Mouse (Mus musculus) neural tube, embryonic 12.5 days (tissue): Measurements from ENCODE around the gene Usp10. TPM values are rescaled to one million over a fixed set of nuclear protein-coding genes. Genes with fewer than 3 reads are reported as not detected.

Experiments used
- ATAC-seq: fragments of 200-750 bp; cut with Nextera tagmentation; 2 replicates; pipeline ENCODE4 v1.8.0; 2017; ENCODE audit warnings: low read depth, mild to moderate bottlenecking, moderate TSS enrichment, moderate library complexity; ENCODE audit not compliant: low FRiP score
- H3K27ac ChIP-seq: fragments of 300-500 bp; sonication (generic); 2 replicates; pipeline ENCODE4 v1.5.1; 2016
- H3K27me3 ChIP-seq: fragments of 300-500 bp; sonication (generic); replicated peaks from 2 replicates; pipeline ENCODE4 v1.6.1; 2016; ENCODE audit warnings: mild to moderate bottlenecking
- H3K36me3 ChIP-seq: fragments of 300-500 bp; sonication (generic); 2 replicates; pipeline ENCODE4 v1.6.1; 2016; ENCODE audit warnings: mild to moderate bottlenecking
- H3K4me1 ChIP-seq: fragments of 300-500 bp; sonication (generic); 2 replicates; pipeline ENCODE4 v1.6.1; 2016
- H3K4me2 ChIP-seq: fragments of 300-500 bp; sonication (generic); replicated peaks from 2 replicates; pipeline ENCODE4 v1.6.1; 2016; ENCODE audit warnings: mild to moderate bottlenecking
- H3K4me3 ChIP-seq: fragments of 300-500 bp; sonication (generic); 2 replicates; pipeline ENCODE4 v1.5.1; 2016
- H3K9ac ChIP-seq: fragments of 300-500 bp; sonication (generic); 2 replicates; pipeline ENCODE4 v1.6.1; 2016; ENCODE audit warnings: mild to moderate bottlenecking
- H3K9me3 ChIP-seq: fragments of 300-500 bp; sonication (generic); 2 replicates; pipeline ENCODE4 v1.6.1; 2016; ENCODE audit warnings: mild to moderate bottlenecking
- WGBS: fragments of 180-500 bp; shearing (Covaris S2); methylation state at CpG from one replicate; pipeline ENCODE4 v1.1.7; 2016; 5-methylcytosine and 5-hydroxymethylcytosine counted together
- polyA plus RNA-seq: library from polyadenylated mRNA; unstranded; fragments of >200 nt; fragmentation: Nextera tagmentation; extraction: Ambion mirVana; gene quantifications from 2 replicates; pipeline ENCODE4 v1.2.1, GENCODE M21; 2016

Gene Usp10
- polyA plus RNA-seq, 1 experiment from 2014 or later = 142 TPM

DNA sequence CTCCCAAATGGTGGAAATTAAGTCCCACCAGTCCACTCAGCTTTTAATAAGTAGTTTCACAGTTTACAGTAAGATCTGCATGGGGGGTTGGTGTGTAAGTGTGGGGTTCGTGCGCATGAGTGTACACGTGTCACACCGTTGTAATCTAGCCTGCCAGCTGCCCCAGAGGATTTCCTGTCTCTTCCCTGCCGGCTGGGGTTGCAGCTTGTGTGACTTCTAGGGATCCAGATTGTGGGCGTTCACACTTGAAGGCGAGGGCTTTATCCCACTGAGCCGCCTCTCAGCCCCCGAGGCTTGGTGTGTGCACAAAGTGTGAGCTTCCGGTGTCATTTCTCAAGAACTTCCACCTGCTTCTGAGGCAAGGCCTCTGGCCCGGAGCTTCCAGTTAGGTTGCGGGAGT lies 62.4 kb downstream of the Usp10 start:
- H3K9me3 ChIP-seq = peaks cover 1% of the 10 kb centered on the region; the same call in 1 of the 2 replicates
- H3K27ac ChIP-seq = no peak overlapping the region
- H3K9ac ChIP-seq = no peak overlapping the region
- WGBS = 73% methylated on average over 12 of the region's 12 CpGs
- no peaks in the 10 kb centered on the region for H3K4me1 ChIP-seq
- H3K36me3 ChIP-seq = no peaks in the 10 kb centered on the region
- no peaks in the 10 kb centered on the region for H3K27me3 ChIP-seq
- no peak overlapping the region for H3K4me3 ChIP-seq
- no peak overlapping the region for H3K4me2 ChIP-seq
- ATAC-seq = no peak

GRCm38 (mm10) chr8:119978770-119979381 lies 68.7 kb downstream of the Usp10 start:
- Histone ChIP-seq H3K4me2 (no peak overlapping the region), H3K27ac (no peak overlapping the region), H3K36me3 (no peaks in the 10 kb centered on the region), H3K4me3 (no peak overlapping the region), H3K9ac (no peak overlapping the region), H3K4me1 (no peaks in the 10 kb centered on the region), H3K27me3 (no peaks in the 10 kb centered on the region), H3K9me3 (no peaks in the 10 kb centered on the region)
- whole genome bisulfite sequencing = 67% methylated on average over 11 of the region's 11 CpGs
- no peak for ATAC-seq

GRCm38 (mm10) chr8:119981253-119981652 lies 71.1 kb downstream of the Usp10 start:
- Histone ChIP-seq H3K36me3 (no peaks in the 10 kb centered on the region), H3K9me3 (no peaks in the 10 kb centered on the region), H3K4me2 (no peak overlapping the region), H3K27ac (no peak overlapping the region), H3K4me1 (no peaks in the 10 kb centered on the region), H3K27me3 (no peaks in the 10 kb centered on the region), H3K4me3 (no peak overlapping the region), H3K9ac (no peak overlapping the region)
- WGBS = 82% methylated on average over 4 of the region's 4 CpGs
- no peak for ATAC-seq

- no peak for ATAC-seq
- no peaks in the 10 kb centered on the region for H3K9me3 ChIP-seq
- H3K27me3 ChIP-seq = no peaks in the 10 kb centered on the region
- H3K9ac ChIP-seq = no peak overlapping the region
- H3K27ac ChIP-seq = no peak overlapping the region
- no peaks in the 10 kb centered on the region for H3K4me1 ChIP-seq
- H3K36me3 ChIP-seq = no peaks in the 10 kb centered on the region
- no peak overlapping the region for H3K4me2 ChIP-seq
- H3K4me3 ChIP-seq = no peak overlapping the region
These were observed 73.9 kb downstream of the Usp10 start for GRCm38 (mm10) chr8:119984085-119984484.

DNA sequence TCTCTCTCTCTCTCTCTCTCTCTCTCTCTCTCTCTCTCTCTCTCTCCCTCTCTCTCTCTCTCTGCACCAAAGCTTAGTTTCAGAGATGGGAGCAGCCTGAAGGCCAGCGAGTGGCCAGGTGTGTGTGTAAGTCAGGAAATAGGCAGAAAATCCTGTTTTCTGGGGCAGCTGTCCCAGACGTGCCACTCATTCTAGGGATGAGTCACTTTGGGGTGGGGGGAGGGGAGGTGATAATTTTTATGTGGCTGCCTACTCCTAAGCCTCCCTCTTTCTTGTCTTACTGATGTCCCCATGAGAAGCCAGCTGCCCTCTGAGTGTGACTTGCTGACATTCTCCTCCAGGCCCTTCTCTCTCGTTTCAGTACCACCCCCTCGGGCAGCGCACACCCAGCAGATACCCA lies 76.0 kb downstream of the Usp10 start:
- Histone ChIP-seq H3K36me3 (no peaks in the 10 kb centered on the region), H3K4me3 (no peak overlapping the region), H3K27ac (no peak overlapping the region), H3K9ac (no peak overlapping the region), H3K4me2 (no peak overlapping the region), H3K4me1 (no peaks in the 10 kb centered on the region), H3K27me3 (peaks cover 6% of the 10 kb centered on the region), H3K9me3 (no peaks in the 10 kb centered on the region)
- no peak for ATAC-seq
- WGBS = 66% methylated on average over 5 of the region's 5 CpGs

- no peak overlapping the region for H3K4me2 ChIP-seq
- WGBS = 76% methylated on average over 15 of the region's 15 CpGs
- ATAC-seq = no peak
These were observed 77.9 kb downstream of the Usp10 start for GRCm38 (mm10) chr8:119988087-119988486.

GRCm38 (mm10) chr8:119992249-119992648 lies 82.1 kb downstream of the Usp10 start, which contains the start of gene Crispld2:
TSS of gene Crispld2 (plus strand) at chr8:119992438.
- no peak within 1 kb of the TSS for H3K27ac ChIP-seq
- H3K27me3 ChIP-seq = peaks cover 35% of the 10 kb centered on the region
- H3K4me2 ChIP-seq = peak within 1 kb of the TSS; percentile 57
- peak within 1 kb of the TSS; percentile 19; the same call in 1 of the 2 replicates for H3K4me3 ChIP-seq
- peak; percentile 89 for ATAC-seq
- under 1% methylated on average over 25 of the region's 25 CpGs for WGBS
- peaks cover 15% of the 10 kb centered on the region for H3K4me1 ChIP-seq
- no peaks in the 10 kb centered on the region for H3K9me3 ChIP-seq
- H3K9ac ChIP-seq = no peak within 1 kb of the TSS
- H3K36me3 ChIP-seq = no peaks in the 10 kb centered on the region

More at GRCm38 (mm10) chr8:119988087-119988486, 77.9 kb downstream of the Usp10 start:
- Histone ChIP-seq H3K4me1 (peaks cover 11% of the 10 kb centered on the region), H3K4me3 (no peak overlapping the region), H3K27me3 (peaks cover 23% of the 10 kb centered on the region), H3K27ac (no peak overlapping the region), H3K9me3 (no peaks in the 10 kb centered on the region), H3K9ac (no peak overlapping the region), H3K36me3 (no peaks in the 10 kb centered on the region)

GRCm38 (mm10) chr8:119994114-119994513 lies 84.0 kb downstream of the Usp10 start:
- no peak overlapping the region for H3K9ac ChIP-seq
- H3K9me3 ChIP-seq = no peaks in the 10 kb centered on the region
- peaks cover 35% of the 10 kb centered on the region for H3K27me3 ChIP-seq
- no peak overlapping the region for H3K4me3 ChIP-seq
- WGBS = 68% methylated on average over 7 of the region's 7 CpGs
- H3K4me1 ChIP-seq = peaks cover 17% of the 10 kb centered on the region
- ATAC-seq = no peak
- peak overlapping the region; percentile 5; the same call in 1 of the 2 replicates for H3K4me2 ChIP-seq
- no peak overlapping the region for H3K27ac ChIP-seq
- H3K36me3 ChIP-seq = no peaks in the 10 kb centered on the region

GRCm38 (mm10) chr8:119994556-119994955 lies 84.4 kb downstream of the Usp10 start:
- ATAC-seq = no peak
- peaks cover 35% of the 10 kb centered on the region for H3K27me3 ChIP-seq

DNA sequence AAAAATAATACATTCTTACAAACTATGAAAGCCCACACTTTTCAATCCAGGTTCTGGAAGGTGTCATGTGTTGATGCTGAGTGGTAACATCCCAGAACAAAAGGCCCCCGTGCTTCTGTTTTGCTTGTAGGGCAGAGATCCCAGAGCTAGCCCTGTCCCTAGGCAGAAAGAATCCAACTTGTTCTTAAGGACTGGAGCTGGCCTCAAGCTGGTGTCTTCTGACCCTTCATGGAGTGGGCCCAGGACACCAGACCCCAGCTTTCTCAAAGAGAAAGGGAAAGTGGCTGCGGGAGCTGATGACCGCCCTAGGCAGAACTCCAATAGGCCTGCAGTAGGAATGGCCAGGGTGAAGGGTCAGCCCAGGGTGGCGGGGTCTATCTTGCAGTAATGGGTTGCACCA lies 87.1 kb downstream of the Usp10 start:
- ATAC-seq = no peak
- Histone ChIP-seq H3K36me3 (no peaks in the 10 kb centered on the region), H3K27me3 (peaks cover 20% of the 10 kb centered on the region), H3K4me1 (peaks cover 14% of the 10 kb centered on the region), H3K27ac (no peak overlapping the region), H3K9me3 (no peaks in the 10 kb centered on the region), H3K4me2 (no peak overlapping the region), H3K9ac (no peak overlapping the region), H3K4me3 (no peak overlapping the region)
- 81% methylated on average over 4 of the region's 4 CpGs for WGBS

More at GRCm38 (mm10) chr8:119994556-119994955, 84.4 kb downstream of the Usp10 start:
- Histone ChIP-seq H3K9ac (no peak overlapping the region), H3K9me3 (no peaks in the 10 kb centered on the region), H3K4me2 (0 out of 2 replicates have a peak overlapping the region, but pooled peaks have one; percentile 5), H3K27ac (no peak overlapping the region), H3K4me1 (peaks cover 17% of the 10 kb centered on the region), H3K4me3 (no peak overlapping the region), H3K36me3 (no peaks in the 10 kb centered on the region)
- 51% methylated on average over 6 of the region's 6 CpGs for WGBS

GRCm38 (mm10) chr8:120000461-120000860 lies 90.3 kb downstream of the Usp10 start:
- Histone ChIP-seq H3K9ac (no peak overlapping the region), H3K4me3 (no peak overlapping the region), H3K36me3 (no peaks in the 10 kb centered on the region), H3K27ac (no peak overlapping the region), H3K4me2 (no peak overlapping the region), H3K9me3 (no peaks in the 10 kb centered on the region), H3K27me3 (no peaks in the 10 kb centered on the region), H3K4me1 (peaks cover 7% of the 10 kb centered on the region; the same call in 1 of the 2 replicates)
- no peak for ATAC-seq
- WGBS = 76% methylated on average over 8 of the region's 8 CpGs

GRCm38 (mm10) chr8:120001712-120002111 lies 91.6 kb downstream of the Usp10 start:
- WGBS = 67% methylated on average over 7 of the region's 7 CpGs
- Histone ChIP-seq H3K9me3 (no peaks in the 10 kb centered on the region), H3K36me3 (no peaks in the 10 kb centered on the region), H3K4me3 (no peak overlapping the region), H3K4me1 (peaks cover 9% of the 10 kb centered on the region), H3K27ac (no peak overlapping the region), H3K4me2 (no peak overlapping the region), H3K9ac (no peak overlapping the region), H3K27me3 (no peaks in the 10 kb centered on the region)
- ATAC-seq = no peak

- peaks cover 13% of the 10 kb centered on the region for H3K4me1 ChIP-seq
These were observed 92.2 kb downstream of the Usp10 start for GRCm38 (mm10) chr8:120002348-120002747.

More at GRCm38 (mm10) chr8:120002348-120002747, 92.2 kb downstream of the Usp10 start:
- H3K27me3 ChIP-seq = no peaks in the 10 kb centered on the region
- H3K36me3 ChIP-seq = no peaks in the 10 kb centered on the region
- WGBS = 69% methylated on average over 9 of the region's 9 CpGs
- H3K9ac ChIP-seq = no peak overlapping the region
- H3K27ac ChIP-seq = no peak overlapping the region
- no peaks in the 10 kb centered on the region for H3K9me3 ChIP-seq
- no peak overlapping the region for H3K4me2 ChIP-seq
- no peak overlapping the region for H3K4me3 ChIP-seq
- ATAC-seq = no peak
